Mouse (Mus musculus): ENCODE measurements around the gene Enpp5. TPM values are rescaled to one million over a fixed set of nuclear protein-coding genes. Genes with fewer than 3 reads are reported as not detected.

Enpp5 gene
- polyA plus RNA-seq, 1 experiment from 2014 or later = 12.5 TPM

DNA sequence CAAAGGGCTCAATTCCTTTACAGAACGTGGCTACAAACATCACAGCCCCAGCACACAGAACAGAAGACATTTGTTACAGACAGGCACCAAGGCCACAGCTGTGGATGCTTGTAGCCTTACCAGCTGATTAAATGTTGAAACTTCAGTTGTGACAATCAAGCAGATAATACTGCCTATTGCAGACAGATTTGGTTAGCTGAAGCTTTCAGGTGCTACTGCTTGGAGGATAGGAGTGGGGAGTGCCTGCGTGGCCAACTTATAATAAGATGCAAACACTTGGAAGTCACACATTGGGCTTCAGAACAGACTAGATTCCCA lies 811 bp upstream of the Enpp5 start:
- peaks cover 3% of the 10 kb centered on the region; the same call in 1 of the 2 replicates for H3K27me3 ChIP-seq (ENCODE audit: control insufficient read depth, insufficient read depth, low read length)
- no peak for ATAC-seq (ENCODE audit: low FRiP score, low TSS enrichment)
- no peak overlapping the region for H3K4me3 ChIP-seq (ENCODE audit: low read length)
- no peak overlapping the region for H3K27ac ChIP-seq (ENCODE audit: low read depth, low read length)
- H3K9ac ChIP-seq (ENCODE audit: low read depth, low read length) = no peak overlapping the region
- no peak overlapping the region for H3K4me2 ChIP-seq (replicated peaks; ENCODE audit: low read depth, low read length)
- no peaks in the 10 kb centered on the region for H3K4me1 ChIP-seq (ENCODE audit: control insufficient read depth, insufficient read depth, low read length)
- H3K36me3 ChIP-seq (ENCODE audit: control insufficient read depth, insufficient read depth, low read length) = no peaks in the 10 kb centered on the region
- H3K9me3 ChIP-seq (ENCODE audit: control insufficient read depth, low read length) = no peaks in the 10 kb centered on the region
- 79% methylated on average over 2 of the region's 2 CpGs for WGBS

DNA sequence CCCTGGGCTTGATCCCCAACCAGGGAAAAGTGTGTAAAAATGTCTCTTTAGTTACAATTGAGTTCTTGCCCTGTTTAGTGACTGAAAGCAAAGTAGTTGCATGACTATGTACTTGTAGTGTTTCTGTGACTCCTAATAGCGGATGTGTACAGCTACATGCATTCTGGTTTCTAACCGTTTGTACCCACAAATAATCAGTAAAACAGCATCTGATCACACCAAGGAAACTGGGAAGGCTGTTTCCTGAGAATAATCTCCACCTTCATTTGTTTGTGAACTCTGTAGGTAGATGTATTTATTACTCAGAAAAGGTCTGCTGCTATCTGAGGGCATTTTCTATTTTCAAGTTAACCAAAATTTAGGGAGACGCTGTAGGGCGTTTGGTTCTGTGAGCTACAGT lies 4.5 kb downstream of the Enpp5 start:
- Histone ChIP-seq H3K27me3 (ENCODE audit: control insufficient read depth, insufficient read depth, low read length) (no peaks in the 10 kb centered on the region), H3K36me3 (ENCODE audit: control insufficient read depth, insufficient read depth, low read length) (no peaks in the 10 kb centered on the region), H3K4me3 (ENCODE audit: low read length) (no peak overlapping the region), H3K27ac (ENCODE audit: low read depth, low read length) (no peak overlapping the region), H3K4me2 (replicated peaks; ENCODE audit: low read depth, low read length) (no peak overlapping the region), H3K4me1 (ENCODE audit: control insufficient read depth, insufficient read depth, low read length) (no peaks in the 10 kb centered on the region), H3K9ac (ENCODE audit: low read depth, low read length) (no peak overlapping the region), H3K9me3 (ENCODE audit: control insufficient read depth, low read length) (no peaks in the 10 kb centered on the region)
- ATAC-seq (ENCODE audit: low FRiP score, low TSS enrichment) = no peak
- WGBS = 85% methylated on average over 4 of the region's 4 CpGs

DNA sequence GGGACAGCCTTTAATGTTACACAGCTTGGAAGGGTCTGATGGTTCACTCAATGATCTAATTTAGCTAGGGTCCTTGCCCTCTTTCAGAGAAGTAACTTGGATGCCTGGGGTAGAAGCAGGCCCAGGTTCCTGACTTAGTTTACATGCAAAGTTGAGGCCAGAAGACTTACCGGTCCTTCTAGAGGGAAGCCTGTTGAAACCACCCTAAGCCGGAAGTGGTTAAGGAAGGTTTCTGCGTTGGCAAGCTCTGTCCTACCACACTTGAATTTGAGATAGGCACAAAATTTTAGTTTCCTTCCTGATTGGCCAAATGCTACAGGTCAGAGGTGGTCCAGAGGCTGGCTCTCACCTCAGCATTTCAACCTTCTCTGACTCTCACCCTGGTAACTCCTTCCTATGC lies 9.6 kb downstream of the Enpp5 start:
- Histone ChIP-seq H3K36me3 (ENCODE audit: control insufficient read depth, insufficient read depth, low read length) (no peaks in the 10 kb centered on the region), H3K4me2 (replicated peaks; ENCODE audit: low read depth, low read length) (no peak overlapping the region), H3K27me3 (ENCODE audit: control insufficient read depth, insufficient read depth, low read length) (no peaks in the 10 kb centered on the region), H3K9ac (ENCODE audit: low read depth, low read length) (no peak overlapping the region), H3K4me1 (ENCODE audit: control insufficient read depth, insufficient read depth, low read length) (no peaks in the 10 kb centered on the region), H3K9me3 (ENCODE audit: control insufficient read depth, low read length) (no peaks in the 10 kb centered on the region), H3K27ac (ENCODE audit: low read depth, low read length) (no peak overlapping the region), H3K4me3 (ENCODE audit: low read length) (no peak overlapping the region)
- 78% methylated on average over 3 of the region's 3 CpGs for WGBS
- ATAC-seq (ENCODE audit: low FRiP score, low TSS enrichment) = no peak

DNA sequence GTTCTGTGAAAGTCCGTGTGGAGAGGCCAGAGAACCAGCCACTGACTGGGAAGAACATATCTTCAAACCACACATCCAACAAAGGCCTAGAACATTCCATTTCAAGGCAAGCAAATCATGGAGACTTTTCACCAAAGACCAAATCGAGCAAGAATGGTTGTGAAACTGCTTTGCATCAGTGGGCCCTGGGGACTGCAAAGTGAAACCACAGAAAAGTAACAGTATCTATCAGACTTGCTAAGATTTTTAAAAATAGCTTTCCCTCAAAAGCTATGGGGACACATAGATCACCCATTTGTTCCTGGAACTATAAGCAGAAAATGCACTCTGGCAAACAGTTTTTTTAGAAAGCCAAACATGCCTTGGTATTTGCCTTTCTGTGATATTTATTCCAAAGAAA lies 12.3 kb downstream of the Enpp5 start:
- H3K4me2 ChIP-seq (replicated peaks; ENCODE audit: low read depth, low read length) = no peak overlapping the region
- no peak overlapping the region for H3K9ac ChIP-seq (ENCODE audit: low read depth, low read length)
- no peak overlapping the region for H3K4me3 ChIP-seq (ENCODE audit: low read length)
- ATAC-seq (ENCODE audit: low FRiP score, low TSS enrichment) = no peak
- H3K9me3 ChIP-seq (ENCODE audit: control insufficient read depth, low read length) = no peaks in the 10 kb centered on the region
- no peaks in the 10 kb centered on the region for H3K4me1 ChIP-seq (ENCODE audit: control insufficient read depth, insufficient read depth, low read length)
- H3K27ac ChIP-seq (ENCODE audit: low read depth, low read length) = no peak overlapping the region
- no peaks in the 10 kb centered on the region for H3K27me3 ChIP-seq (ENCODE audit: control insufficient read depth, insufficient read depth, low read length)
- 72% methylated on average over 2 of the region's 2 CpGs for WGBS
- H3K36me3 ChIP-seq (ENCODE audit: control insufficient read depth, insufficient read depth, low read length) = no peaks in the 10 kb centered on the region

DNA sequence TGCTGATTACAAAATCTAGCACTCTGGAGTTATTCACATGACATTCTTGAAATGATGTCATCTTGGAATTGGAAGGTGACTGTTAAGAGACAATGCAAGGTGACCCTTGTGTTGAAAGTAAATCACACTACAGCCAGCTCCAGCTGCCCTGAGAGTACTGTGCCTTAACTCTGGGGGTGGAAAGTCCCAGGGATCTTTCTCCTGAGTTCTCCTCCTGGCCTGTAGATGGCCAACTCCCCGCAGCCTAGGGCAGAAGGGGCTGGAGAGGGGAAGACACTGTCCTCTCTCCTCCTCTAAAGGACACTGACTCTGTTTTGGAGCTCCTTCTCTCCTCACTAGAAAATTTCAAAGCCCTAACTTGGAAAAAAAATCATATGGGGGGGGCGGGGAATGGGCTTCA lies 12.9 kb downstream of the Enpp5 start:
- 55% methylated on average over 2 of the region's 2 CpGs for WGBS
- Histone ChIP-seq H3K4me3 (ENCODE audit: low read length) (no peak overlapping the region), H3K4me1 (ENCODE audit: control insufficient read depth, insufficient read depth, low read length) (no peaks in the 10 kb centered on the region), H3K4me2 (replicated peaks; ENCODE audit: low read depth, low read length) (no peak overlapping the region), H3K27me3 (ENCODE audit: control insufficient read depth, insufficient read depth, low read length) (no peaks in the 10 kb centered on the region), H3K9ac (ENCODE audit: low read depth, low read length) (no peak overlapping the region), H3K9me3 (ENCODE audit: control insufficient read depth, low read length) (no peaks in the 10 kb centered on the region), H3K36me3 (ENCODE audit: control insufficient read depth, insufficient read depth, low read length) (no peaks in the 10 kb centered on the region), H3K27ac (ENCODE audit: low read depth, low read length) (no peak overlapping the region)
- no peak for ATAC-seq (ENCODE audit: low FRiP score, low TSS enrichment)

DNA sequence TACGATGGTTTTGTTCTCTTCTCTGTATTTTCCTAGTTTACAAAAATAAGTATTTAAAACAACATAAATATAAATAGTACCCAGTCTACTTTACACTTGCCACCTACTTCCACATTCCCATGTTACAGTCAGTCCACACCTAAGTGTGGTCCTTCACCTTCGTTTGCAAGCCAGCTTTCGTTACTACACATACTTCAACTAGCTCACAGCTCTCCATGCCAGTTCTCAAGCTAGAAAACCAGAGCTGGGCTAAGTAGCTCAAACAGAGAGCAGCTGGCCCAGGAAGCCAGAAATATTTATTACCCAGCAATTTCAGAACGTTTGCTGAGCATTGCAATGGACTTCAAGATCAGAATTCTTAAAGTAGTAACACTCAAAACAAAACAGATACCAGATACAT lies 21.9 kb downstream of the Enpp5 start:
- WGBS = 63% methylated on average over 4 of the region's 4 CpGs
- H3K4me3 ChIP-seq (ENCODE audit: low read length) = no peak overlapping the region

DNA sequence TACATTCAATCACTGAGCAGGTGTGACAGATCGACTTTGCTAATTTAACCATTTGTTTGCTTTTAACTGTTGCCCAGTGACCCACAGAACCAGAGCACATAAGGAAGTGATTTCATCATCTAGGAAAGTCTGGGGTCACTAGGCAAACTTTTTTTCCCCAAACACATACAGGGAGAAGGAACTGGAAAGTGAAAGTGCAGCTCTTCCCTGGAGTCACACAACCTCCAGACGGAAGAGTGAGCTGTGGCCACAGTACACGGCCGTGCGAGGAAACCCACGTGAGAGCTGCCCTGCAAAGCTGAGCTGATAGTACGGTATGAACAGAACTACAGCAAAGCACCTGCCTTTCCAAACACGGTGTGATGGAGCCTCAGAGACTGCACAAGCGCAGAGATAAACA lies 22.3 kb downstream of the Enpp5 start:
- ATAC-seq (ENCODE audit: low FRiP score, low TSS enrichment) = no peak
- WGBS = 72% methylated on average over 9 of the region's 9 CpGs
- no peak overlapping the region for H3K4me2 ChIP-seq (replicated peaks; ENCODE audit: low read depth, low read length)
- H3K4me1 ChIP-seq (ENCODE audit: control insufficient read depth, insufficient read depth, low read length) = no peaks in the 10 kb centered on the region
- no peak overlapping the region for H3K27ac ChIP-seq (ENCODE audit: low read depth, low read length)
- no peaks in the 10 kb centered on the region for H3K36me3 ChIP-seq (ENCODE audit: control insufficient read depth, insufficient read depth, low read length)
- H3K27me3 ChIP-seq (ENCODE audit: control insufficient read depth, insufficient read depth, low read length) = no peaks in the 10 kb centered on the region
- no peak overlapping the region for H3K4me3 ChIP-seq (ENCODE audit: low read length)
- H3K9me3 ChIP-seq (ENCODE audit: control insufficient read depth, low read length) = no peaks in the 10 kb centered on the region
- no peak overlapping the region for H3K9ac ChIP-seq (ENCODE audit: low read depth, low read length)

More for the DNA sequence above, 21.9 kb downstream of the Enpp5 start:
- Histone ChIP-seq H3K9ac (ENCODE audit: low read depth, low read length) (no peak overlapping the region), H3K4me1 (ENCODE audit: control insufficient read depth, insufficient read depth, low read length) (no peaks in the 10 kb centered on the region), H3K4me2 (replicated peaks; ENCODE audit: low read depth, low read length) (no peak overlapping the region), H3K27me3 (ENCODE audit: control insufficient read depth, insufficient read depth, low read length) (no peaks in the 10 kb centered on the region), H3K27ac (ENCODE audit: low read depth, low read length) (no peak overlapping the region), H3K36me3 (ENCODE audit: control insufficient read depth, insufficient read depth, low read length) (no peaks in the 10 kb centered on the region), H3K9me3 (ENCODE audit: control insufficient read depth, low read length) (no peaks in the 10 kb centered on the region)
- no peak for ATAC-seq (ENCODE audit: low FRiP score, low TSS enrichment)

DNA sequence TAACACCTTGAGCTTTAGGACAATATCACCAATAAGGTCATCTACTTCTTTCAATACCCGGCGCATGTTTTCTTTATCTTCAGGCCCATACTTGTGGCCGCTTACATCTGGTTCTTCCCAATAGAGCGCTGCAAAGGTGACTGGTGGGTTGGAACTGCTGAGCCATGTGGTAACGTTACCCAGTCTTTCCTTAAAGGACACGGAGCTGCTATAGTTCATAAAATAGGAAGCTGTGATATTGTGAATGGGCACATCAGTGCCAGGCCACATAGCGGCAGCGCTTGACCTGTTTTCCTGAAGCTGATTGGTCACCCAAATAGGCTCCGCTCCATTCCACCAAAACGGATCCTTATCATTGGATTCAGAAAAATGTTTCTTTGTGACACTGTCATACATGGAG lies 23.3 kb downstream of the Enpp5 start:
- H3K4me3 ChIP-seq (ENCODE audit: low read length) = no peak overlapping the region
- no peak for ATAC-seq (ENCODE audit: low FRiP score, low TSS enrichment)
- no peaks in the 10 kb centered on the region for H3K36me3 ChIP-seq (ENCODE audit: control insufficient read depth, insufficient read depth, low read length)
- H3K4me2 ChIP-seq (replicated peaks; ENCODE audit: low read depth, low read length) = no peak overlapping the region
- WGBS = 93% methylated on average over 10 of the region's 10 CpGs
- H3K27ac ChIP-seq (ENCODE audit: low read depth, low read length) = no peak overlapping the region
- H3K9ac ChIP-seq (ENCODE audit: low read depth, low read length) = no peak overlapping the region
- H3K9me3 ChIP-seq (ENCODE audit: control insufficient read depth, low read length) = no peaks in the 10 kb centered on the region
- no peaks in the 10 kb centered on the region for H3K4me1 ChIP-seq (ENCODE audit: control insufficient read depth, insufficient read depth, low read length)
- no peaks in the 10 kb centered on the region for H3K27me3 ChIP-seq (ENCODE audit: control insufficient read depth, insufficient read depth, low read length)

DNA sequence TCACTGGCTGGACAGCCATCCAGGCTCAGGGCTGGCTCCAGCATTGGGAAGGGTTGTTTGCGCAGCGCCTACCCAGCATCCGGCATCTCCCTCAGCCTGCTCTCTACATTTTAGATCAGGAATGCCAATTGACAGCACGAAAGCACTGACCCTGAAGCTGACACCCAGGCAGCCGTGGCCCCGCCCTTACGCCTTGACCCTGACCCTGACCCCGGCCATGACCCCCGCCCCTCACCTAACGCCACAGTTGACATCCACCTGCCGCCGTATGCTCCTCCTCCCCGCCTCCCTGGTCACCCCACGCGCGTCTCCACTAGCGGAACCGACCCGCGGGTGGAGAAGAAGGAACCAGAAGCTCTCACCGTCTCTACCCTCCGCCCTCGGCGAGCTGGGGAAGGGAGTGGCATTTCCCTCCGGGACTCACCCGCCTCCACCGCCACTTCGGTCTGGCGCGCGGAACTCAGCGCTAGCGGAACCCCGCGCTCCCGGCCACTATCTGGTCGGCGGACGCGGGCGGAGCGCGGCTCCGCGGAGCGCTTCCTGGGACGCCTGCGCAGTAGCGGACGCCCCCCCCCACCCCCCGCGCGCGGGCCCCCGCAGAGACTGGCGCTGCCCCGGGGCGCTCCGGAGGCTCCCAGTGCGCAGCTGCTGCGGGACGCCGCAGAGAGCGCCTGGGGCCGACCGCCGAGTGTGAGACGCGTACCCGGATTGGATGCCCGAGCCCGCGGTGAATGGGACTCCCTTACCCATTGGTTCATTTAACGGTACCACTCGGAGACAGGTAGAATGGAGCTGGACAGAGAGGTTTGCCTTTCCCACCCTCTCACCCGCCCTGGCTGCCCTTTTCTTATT lies 26.9 kb downstream of the Enpp5 start, which contains the start of gene Enpp4:
Gene Enpp4 (minus strand): TSS at position 523 of the 852 bp plus-strand sequence.
- peak; percentile 97 for ATAC-seq (ENCODE audit: low FRiP score, low TSS enrichment)
- Histone ChIP-seq H3K4me3 (ENCODE audit: low read length) (peak within 1 kb of the TSS; percentile 67), H3K27ac (ENCODE audit: low read depth, low read length) (no peak within 1 kb of the TSS), H3K36me3 (ENCODE audit: control insufficient read depth, insufficient read depth, low read length) (no peaks in the 10 kb centered on the region), H3K4me1 (ENCODE audit: control insufficient read depth, insufficient read depth, low read length) (no peaks in the 10 kb centered on the region), H3K27me3 (ENCODE audit: control insufficient read depth, insufficient read depth, low read length) (no peaks in the 10 kb centered on the region), H3K9me3 (ENCODE audit: control insufficient read depth, low read length) (no peaks in the 10 kb centered on the region), H3K4me2 (replicated peaks; ENCODE audit: low read depth, low read length) (peak within 1 kb of the TSS; percentile 87), H3K9ac (ENCODE audit: low read depth, low read length) (peak within 1 kb of the TSS; percentile 59)
- under 1% methylated on average over 69 of the region's 76 CpGs for WGBS
